Mouse (Mus musculus) ES-Bruce4 (cell line): ENCODE data around the gene Rwdd1. TPM values are rescaled to one million over a fixed set of nuclear protein-coding genes. Genes with fewer than 3 reads are reported as not detected.
A peak's percentile ranks its signal among the peaks of the same experiment; 100 is the strongest.

Source experiments
- H3K27ac ChIP-seq: 2 replicates; pipeline ENCODE4 v1.5.1; 2012; ENCODE audit warnings: low read length, inconsistent platforms; ENCODE audit not compliant: insufficient read depth
- H3K27me3 ChIP-seq: 2 replicates; pipeline ENCODE4 v1.6.1; 2012; ENCODE audit warnings: mild to moderate bottlenecking, low read length, inconsistent platforms; ENCODE audit not compliant: control insufficient read depth, poor library complexity, insufficient read depth, severe bottlenecking
- H3K36me3 ChIP-seq: 2 replicates; pipeline ENCODE4 v1.6.1; 2012; ENCODE audit warnings: inconsistent platforms, mild to moderate bottlenecking, low read length, moderate library complexity; ENCODE audit not compliant: control insufficient read depth, poor library complexity, insufficient read depth, severe bottlenecking
- H3K4me1 ChIP-seq: one replicate; pipeline ENCODE4 v1.8.1; 2011; ENCODE audit warnings: low read length; ENCODE audit not compliant: control insufficient read depth, insufficient read depth
- H3K4me3 ChIP-seq: 2 replicates; pipeline ENCODE4 v1.5.1; 2011; ENCODE audit warnings: low read depth, mild to moderate bottlenecking, low read length
- H3K9ac ChIP-seq: 2 replicates; pipeline ENCODE4 v1.6.1; 2012; ENCODE audit warnings: low read depth, mild to moderate bottlenecking, inconsistent platforms; ENCODE audit not compliant: poor library complexity, severe bottlenecking
- H3K9me3 ChIP-seq: replicated peaks from 2 replicates; pipeline ENCODE4 v1.6.1; 2012; ENCODE audit warnings: mild to moderate bottlenecking, low read length, inconsistent platforms; ENCODE audit not compliant: control insufficient read depth, poor library complexity, insufficient read depth, severe bottlenecking
- CTCF ChIP-seq: IDR thresholded peaks from one replicate; pipeline ENCODE4 v1.8.1; 2011; ENCODE audit warnings: low read depth, low read length
- EP300 ChIP-seq: IDR thresholded peaks from 2 replicates; pipeline ENCODE4 v1.6.1; 2011; ENCODE audit warnings: low read depth, low read length; ENCODE audit not compliant: insufficient read depth
- POLR2A ChIP-seq: IDR thresholded peaks from one replicate; pipeline ENCODE4 v1.8.1; 2011; ENCODE audit warnings: low read length; ENCODE audit not compliant: insufficient read depth
- polyA plus RNA-seq: library from polyadenylated mRNA; stranded (reverse); fragments of >200 nt; gene quantifications from 2 replicates; pipeline ENCODE4 v1.2.4, GENCODE M21; 2011; ENCODE audit warnings: low read depth; ENCODE audit not compliant: missing spikeins, insufficient read depth, insufficient read length

Gene Rwdd1
- polyA plus RNA-seq = 88.5 and 91.1 TPM in 2 replicates

- Histone ChIP-seq H3K36me3 (0 out of 2 replicates have a peak, but pooled peaks cover 2% of the 10 kb centered on the region), H3K4me3 (peak within 1 kb of the TSS; percentile 94), H3K27ac (peak within 1 kb of the TSS; percentile 85), H3K4me1 (no peaks in the 10 kb centered on the region), H3K9ac (peak within 1 kb of the TSS; percentile 90), H3K9me3 (no peaks in the 10 kb centered on the region), H3K27me3 (no peaks in the 10 kb centered on the region)
- TF ChIP-seq POLR2A (peak; percentile 38), CTCF (no peak), EP300 (peak; percentile 58; the same call in 1 of the 2 replicates)
These were observed at the start of gene Rwdd1 for GRCm38 (mm10) chr10:34019302-34020075. Rwdd1 (minus strand) TSS chr10:34019624.

- Histone ChIP-seq H3K9ac (no peak overlapping the region), H3K4me1 (no peaks in the 10 kb centered on the region), H3K4me3 (no peak overlapping the region), H3K27ac (no peak overlapping the region), H3K9me3 (no peaks in the 10 kb centered on the region; the same call in 1 of the 2 replicates), H3K36me3 (no peaks in the 10 kb centered on the region), H3K27me3 (no peaks in the 10 kb centered on the region)
- TF ChIP-seq CTCF (no peak), EP300 (no peak), POLR2A (no peak)
These were observed 47.2 kb upstream of the Rwdd1 start for GRCm38 (mm10) chr10:34066591-34066990.

GRCm38 (mm10) chr10:34053987-34054386 lies 34.6 kb upstream of the Rwdd1 start:
- TF ChIP-seq POLR2A (no peak), EP300 (no peak), CTCF (no peak)
- Histone ChIP-seq H3K27ac (no peak overlapping the region), H3K4me3 (no peak overlapping the region), H3K9me3 (no peaks in the 10 kb centered on the region), H3K36me3 (no peaks in the 10 kb centered on the region), H3K27me3 (no peaks in the 10 kb centered on the region), H3K9ac (no peak overlapping the region), H3K4me1 (no peaks in the 10 kb centered on the region)

GRCm38 (mm10) chr10:34044210-34044609 lies 24.8 kb upstream of the Rwdd1 start, which contains the start of gene Calhm4:
Calhm4 (minus strand) TSS chr10:34044310.
- Histone ChIP-seq H3K9me3 (no peaks in the 10 kb centered on the region), H3K27ac (no peak within 1 kb of the TSS), H3K4me1 (no peaks in the 10 kb centered on the region), H3K9ac (no peak within 1 kb of the TSS), H3K27me3 (no peaks in the 10 kb centered on the region), H3K4me3 (no peak within 1 kb of the TSS), H3K36me3 (no peaks in the 10 kb centered on the region)
- TF ChIP-seq POLR2A (no peak), EP300 (no peak), CTCF (no peak)

GRCm38 (mm10) chr10:34037401-34037800 lies 18.0 kb upstream of the Rwdd1 start, which contains the start of gene Trappc3l:
Trappc3l (plus strand) TSS chr10:34037597.
- H3K9ac ChIP-seq = no peak within 1 kb of the TSS
- H3K9me3 ChIP-seq = no peaks in the 10 kb centered on the region
- H3K4me3 ChIP-seq = no peak within 1 kb of the TSS
- no peak within 1 kb of the TSS for H3K27ac ChIP-seq
- no peak for TF ChIP-seq EP300
- no peak for TF ChIP-seq CTCF
- no peak for TF ChIP-seq POLR2A
- H3K36me3 ChIP-seq = no peaks in the 10 kb centered on the region
- H3K4me1 ChIP-seq = no peaks in the 10 kb centered on the region
- no peaks in the 10 kb centered on the region for H3K27me3 ChIP-seq

- no peaks in the 10 kb centered on the region for H3K36me3 ChIP-seq
- no peak overlapping the region for H3K27ac ChIP-seq
- no peaks in the 10 kb centered on the region for H3K9me3 ChIP-seq
- H3K9ac ChIP-seq = no peak overlapping the region
- no peak overlapping the region for H3K4me3 ChIP-seq
- no peaks in the 10 kb centered on the region for H3K4me1 ChIP-seq
- TF ChIP-seq CTCF (no peak), EP300 (no peak), POLR2A (no peak)
- H3K27me3 ChIP-seq = no peaks in the 10 kb centered on the region
These were observed 17.2 kb upstream of the Rwdd1 start for GRCm38 (mm10) chr10:34036587-34036986.
